Mouse (Mus musculus): ENCODE data around the gene Arl6ip4. TPM values are rescaled to one million over a fixed set of nuclear protein-coding genes. Genes with fewer than 3 reads are reported as not detected.

Gene Arl6ip4
- polyA plus RNA-seq, 1 experiment = 32.3 TPM

DNA sequence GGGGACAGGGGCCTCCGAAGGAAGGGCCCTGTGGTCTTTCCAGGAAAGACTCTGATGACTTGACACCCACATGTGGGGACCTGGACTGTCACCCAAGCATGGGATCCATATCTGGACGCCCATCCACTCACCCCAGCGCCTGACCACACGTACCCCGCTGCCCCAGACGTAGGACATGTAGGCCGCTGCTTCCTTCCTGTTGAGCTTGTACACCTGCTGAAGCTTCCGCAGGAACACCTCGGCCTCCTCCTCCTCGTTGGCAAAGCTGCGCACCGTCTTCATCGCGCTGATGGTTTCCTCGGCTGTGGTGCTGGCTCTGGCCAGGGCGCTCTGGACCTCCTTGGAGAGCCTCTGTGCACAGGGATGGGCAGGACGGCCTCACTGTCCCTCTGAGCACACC is 36.0 kb upstream of the Arl6ip4 start:
- WGBS = 85% methylated on average over 17 of the region's 17 CpGs
- DNase-seq = no peak
- TF ChIP-seq CTCF (IDR thresholded peaks at IDR 0.05; ENCODE audit: insufficient read depth, low read length) = no peak
- TF ChIP-seq POLR2A (IDR thresholded peaks at IDR 0.05; ENCODE audit: borderline replicate concordance, extremely low read depth, low read depth, low read length) = no peak
- H3K4me1 ChIP-seq (ENCODE audit: control insufficient read depth, insufficient read depth, low read length) = 0 out of 2 replicates have a peak, but pooled peaks cover 2% of the 10 kb centered on the region
- H3K4me3 ChIP-seq (replicated peaks; ENCODE audit: extremely low read depth, low read depth, low read length) = no peak overlapping the region

DNA sequence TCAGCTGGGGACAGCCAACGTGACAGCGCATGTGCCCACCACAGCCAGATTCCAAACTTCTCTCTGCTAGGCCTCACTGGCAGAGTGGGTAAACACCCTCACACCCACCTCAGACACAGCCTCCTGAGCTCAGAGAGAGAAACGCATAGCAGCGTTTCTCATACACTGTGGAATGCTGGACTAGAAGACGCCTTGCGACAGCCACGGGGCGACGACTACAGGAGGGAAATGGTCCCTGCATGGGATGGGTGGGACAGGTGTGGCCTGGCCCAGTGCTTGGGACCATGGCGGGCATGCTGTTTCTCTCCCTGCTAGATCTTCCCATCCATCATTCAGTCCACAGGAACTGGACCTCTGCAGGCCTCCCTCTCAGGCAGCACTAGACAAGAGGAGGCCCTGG is 33.4 kb upstream of the Arl6ip4 start:
- TF ChIP-seq CTCF (IDR thresholded peaks at IDR 0.05; ENCODE audit: insufficient read depth, low read length) (no peak), POLR2A (IDR thresholded peaks at IDR 0.05; ENCODE audit: borderline replicate concordance, extremely low read depth, low read depth, low read length) (no peak)

DNA sequence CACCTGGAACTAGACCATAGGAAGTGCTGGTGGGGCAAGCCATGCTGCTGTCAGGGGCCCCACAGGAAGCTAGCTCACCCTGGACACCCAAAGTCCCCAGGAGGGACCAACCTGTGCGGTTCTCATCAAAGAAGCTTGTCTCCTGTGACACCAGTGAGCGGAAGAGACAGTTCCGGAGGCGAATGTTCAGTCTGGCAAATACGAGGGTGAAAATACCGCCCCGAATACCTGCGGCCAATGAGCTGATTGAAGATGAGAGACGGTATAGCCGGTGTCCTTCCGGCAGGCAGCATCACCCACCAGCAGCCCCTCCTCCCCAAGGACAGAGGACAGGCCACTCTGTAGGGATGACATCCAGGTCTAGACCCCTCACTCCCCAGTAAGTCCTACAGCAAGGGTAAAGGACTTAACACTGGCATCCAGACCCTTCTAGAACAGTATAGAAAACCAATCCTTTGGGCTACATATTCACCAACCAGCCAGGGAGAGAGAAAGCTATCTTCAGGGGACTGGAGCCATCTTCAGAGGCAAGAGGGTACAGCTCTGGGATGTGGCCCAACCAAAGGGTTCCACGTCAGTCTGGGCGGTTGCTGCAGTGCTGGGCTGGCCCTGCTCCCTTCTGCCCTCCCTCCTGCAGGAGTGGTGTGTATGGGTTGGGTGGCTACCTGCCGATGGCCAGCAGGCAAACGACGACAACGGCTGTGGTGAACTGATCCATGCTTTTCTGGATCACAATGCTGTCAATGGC is 32.8 kb upstream of the Arl6ip4 start:
- no peak overlapping the region for H3K4me3 ChIP-seq (replicated peaks; ENCODE audit: extremely low read depth, low read depth, low read length)
- H3K4me1 ChIP-seq (ENCODE audit: control insufficient read depth, insufficient read depth, low read length) = no peaks in the 10 kb centered on the region
- 91% methylated on average over 17 of the region's 17 CpGs for WGBS

More for the DNA sequence above, 33.4 kb upstream of the Arl6ip4 start:
- H3K4me1 ChIP-seq (ENCODE audit: control insufficient read depth, insufficient read depth, low read length) = no peaks in the 10 kb centered on the region
- H3K4me3 ChIP-seq (replicated peaks; ENCODE audit: extremely low read depth, low read depth, low read length) = no peak overlapping the region
- WGBS = 75% methylated on average over 10 of the region's 10 CpGs
- DNase-seq = no peak

DNA sequence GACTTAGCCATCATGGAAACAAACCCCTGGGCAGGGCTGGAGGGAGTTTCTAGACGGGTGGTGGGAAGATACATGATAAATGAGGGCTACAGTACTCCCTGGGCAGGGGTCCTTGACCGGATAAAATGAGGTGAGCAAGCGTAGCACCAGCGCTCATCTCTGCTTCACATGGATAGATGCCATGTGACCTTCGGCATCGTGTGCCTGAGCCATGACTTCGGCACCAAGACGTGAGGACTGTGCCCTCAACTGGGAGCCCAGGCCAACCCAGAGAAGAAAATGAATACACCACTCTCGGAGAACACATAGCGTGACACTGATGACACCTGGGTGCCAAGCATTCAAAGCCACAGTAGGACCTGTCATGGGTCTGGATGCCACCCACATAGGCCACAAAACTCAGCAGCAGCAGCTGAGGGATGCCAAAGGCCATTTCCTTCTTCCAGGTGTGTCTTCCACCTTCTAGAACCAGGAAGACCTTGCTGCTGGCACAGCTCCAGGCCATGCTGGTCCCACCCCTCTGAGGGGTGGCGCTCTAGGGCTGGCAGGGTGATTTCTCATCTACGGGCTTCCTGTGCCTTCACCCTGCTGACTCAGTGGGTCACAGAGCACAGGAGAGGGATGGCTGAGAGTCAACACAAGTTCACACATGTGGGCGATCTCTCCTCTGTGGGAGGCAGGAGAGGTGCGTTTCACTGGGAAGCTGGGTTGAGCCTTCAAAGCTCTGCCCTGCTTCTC is 31.9 kb upstream of the Arl6ip4 start:
- TF ChIP-seq POLR2A (IDR thresholded peaks at IDR 0.05; ENCODE audit: borderline replicate concordance, extremely low read depth, low read depth, low read length) = no peak
- no peak for TF ChIP-seq CTCF (IDR thresholded peaks at IDR 0.05; ENCODE audit: insufficient read depth, low read length)
- H3K4me1 ChIP-seq (ENCODE audit: control insufficient read depth, insufficient read depth, low read length) = no peaks in the 10 kb centered on the region
- WGBS = 82% methylated on average over 14 of the region's 14 CpGs
- no peak overlapping the region for H3K4me3 ChIP-seq (replicated peaks; ENCODE audit: extremely low read depth, low read depth, low read length)
- no peak for DNase-seq

More for the DNA sequence above, 32.8 kb upstream of the Arl6ip4 start:
- no peak for DNase-seq
- TF ChIP-seq CTCF (IDR thresholded peaks at IDR 0.05; ENCODE audit: insufficient read depth, low read length) = no peak
- no peak for TF ChIP-seq POLR2A (IDR thresholded peaks at IDR 0.05; ENCODE audit: borderline replicate concordance, extremely low read depth, low read depth, low read length)

DNA sequence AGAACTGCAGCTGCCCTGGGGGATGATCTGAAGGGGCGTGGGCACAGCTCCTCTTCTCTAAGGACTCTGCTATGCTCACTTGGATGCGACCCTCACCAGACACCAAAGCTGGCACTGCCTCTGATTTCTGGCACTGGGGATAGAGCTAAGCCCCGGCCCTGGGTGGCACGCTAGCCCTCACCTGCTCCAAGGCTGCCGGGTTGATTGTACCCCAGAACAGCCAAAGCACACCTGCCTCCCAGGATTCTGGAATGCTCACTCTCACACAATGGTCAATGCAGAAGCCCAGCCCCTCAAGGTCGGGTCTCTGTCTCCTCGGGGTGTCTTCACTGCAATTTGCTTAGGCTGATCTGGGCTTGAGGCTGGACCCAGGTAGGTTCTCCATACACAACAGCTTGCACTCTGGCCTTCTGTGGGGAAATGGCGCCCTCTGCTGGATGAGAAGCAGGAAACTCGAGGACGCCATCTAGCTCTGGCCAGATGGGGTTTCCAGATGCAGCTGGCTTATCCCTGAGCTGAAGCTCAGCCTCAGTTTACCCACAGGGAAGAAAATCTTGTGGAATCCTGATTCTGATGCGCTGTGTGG is 31.2 kb upstream of the Arl6ip4 start:
- DNase-seq = peak; percentile 84
- peak; percentile 99 for TF ChIP-seq CTCF (IDR thresholded peaks at IDR 0.05; ENCODE audit: insufficient read depth, low read length)
- TF ChIP-seq POLR2A (IDR thresholded peaks at IDR 0.05; ENCODE audit: borderline replicate concordance, extremely low read depth, low read depth, low read length) = no peak
- H3K4me1 ChIP-seq (ENCODE audit: control insufficient read depth, insufficient read depth, low read length) = no peaks in the 10 kb centered on the region
- H3K4me3 ChIP-seq (replicated peaks; ENCODE audit: extremely low read depth, low read depth, low read length) = no peak overlapping the region
- WGBS = 40% methylated on average over 11 of the region's 11 CpGs

DNA sequence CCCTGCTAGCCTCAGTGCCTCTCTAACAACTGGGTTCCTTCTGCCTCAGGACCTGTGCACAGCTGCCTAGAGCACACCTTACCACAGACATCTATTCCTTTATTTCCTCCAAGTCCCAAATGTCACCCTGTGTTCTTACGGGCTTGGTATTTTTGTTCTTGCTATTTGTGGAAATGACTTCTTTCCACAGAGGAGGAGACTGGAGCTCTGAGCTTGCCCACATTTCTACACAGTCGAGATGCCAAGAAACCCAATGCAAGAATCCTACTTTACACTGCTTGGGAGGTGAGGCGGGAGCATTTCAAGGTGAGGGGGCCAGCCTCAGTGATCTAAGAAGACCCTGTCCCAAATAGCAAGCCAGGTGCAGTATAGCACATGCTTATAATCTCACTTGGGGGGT is 30.4 kb upstream of the Arl6ip4 start:
- 83% methylated on average over 3 of the region's 3 CpGs for WGBS
- no peak for DNase-seq
- Histone ChIP-seq H3K4me3 (replicated peaks; ENCODE audit: extremely low read depth, low read depth, low read length) (no peak overlapping the region), H3K4me1 (ENCODE audit: control insufficient read depth, insufficient read depth, low read length) (no peaks in the 10 kb centered on the region)
- no peak for TF ChIP-seq POLR2A (IDR thresholded peaks at IDR 0.05; ENCODE audit: borderline replicate concordance, extremely low read depth, low read depth, low read length)
- TF ChIP-seq CTCF (IDR thresholded peaks at IDR 0.05; ENCODE audit: insufficient read depth, low read length) = no peak

DNA sequence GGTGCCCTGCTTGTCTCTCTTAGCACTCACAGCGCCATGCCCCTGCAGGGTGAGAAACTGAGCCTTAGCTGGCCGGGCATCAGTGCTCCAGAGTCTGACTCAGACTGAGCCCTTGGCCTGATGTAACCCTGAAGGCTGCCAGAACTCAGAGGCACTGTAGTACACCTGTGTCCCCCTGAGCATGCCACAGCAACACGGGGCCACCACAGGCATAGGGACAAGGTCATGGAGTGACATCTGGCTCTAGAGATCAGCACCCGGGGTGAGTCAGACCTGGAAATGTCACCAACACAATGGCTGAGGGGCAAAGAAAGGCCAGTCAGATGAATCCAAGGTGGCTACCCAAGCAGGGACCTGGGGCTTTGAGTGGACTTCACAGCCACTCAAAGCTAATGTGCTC is 29.0 kb upstream of the Arl6ip4 start:
- 81% methylated on average over 4 of the region's 4 CpGs for WGBS
- no peak for TF ChIP-seq POLR2A (IDR thresholded peaks at IDR 0.05; ENCODE audit: borderline replicate concordance, extremely low read depth, low read depth, low read length)
- TF ChIP-seq CTCF (IDR thresholded peaks at IDR 0.05; ENCODE audit: insufficient read depth, low read length) = no peak
- Histone ChIP-seq H3K4me3 (replicated peaks; ENCODE audit: extremely low read depth, low read depth, low read length) (no peak overlapping the region), H3K4me1 (ENCODE audit: control insufficient read depth, insufficient read depth, low read length) (no peaks in the 10 kb centered on the region)
- no peak for DNase-seq

DNA sequence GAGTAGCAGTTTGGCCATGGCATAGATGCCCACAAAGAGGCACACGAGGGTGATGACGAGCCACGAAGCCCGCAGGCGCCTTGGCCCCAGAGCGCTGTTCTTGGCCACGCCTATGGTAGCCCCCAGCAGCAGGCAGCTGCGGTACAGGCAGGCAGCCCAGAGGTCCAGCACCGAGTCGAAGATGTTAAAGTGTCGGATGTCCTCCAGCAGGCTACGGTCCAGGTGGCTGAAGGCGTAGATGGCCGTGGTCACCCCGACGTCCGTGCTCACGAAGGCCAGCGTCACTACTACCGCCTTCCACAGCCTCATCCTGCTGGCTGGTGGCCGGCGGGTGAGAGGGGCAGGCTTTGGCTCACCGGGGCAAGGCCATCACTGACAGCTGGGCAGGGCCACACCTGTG is 26.0 kb upstream of the Arl6ip4 start:
- WGBS = 90% methylated on average over 23 of the region's 23 CpGs
- Histone ChIP-seq H3K4me1 (ENCODE audit: control insufficient read depth, insufficient read depth, low read length) (peaks cover under 1% of the 10 kb centered on the region), H3K4me3 (replicated peaks; ENCODE audit: extremely low read depth, low read depth, low read length) (no peak overlapping the region)
- no peak for TF ChIP-seq POLR2A (IDR thresholded peaks at IDR 0.05; ENCODE audit: borderline replicate concordance, extremely low read depth, low read depth, low read length)
- no peak for TF ChIP-seq CTCF (IDR thresholded peaks at IDR 0.05; ENCODE audit: insufficient read depth, low read length)
- no peak for DNase-seq

DNA sequence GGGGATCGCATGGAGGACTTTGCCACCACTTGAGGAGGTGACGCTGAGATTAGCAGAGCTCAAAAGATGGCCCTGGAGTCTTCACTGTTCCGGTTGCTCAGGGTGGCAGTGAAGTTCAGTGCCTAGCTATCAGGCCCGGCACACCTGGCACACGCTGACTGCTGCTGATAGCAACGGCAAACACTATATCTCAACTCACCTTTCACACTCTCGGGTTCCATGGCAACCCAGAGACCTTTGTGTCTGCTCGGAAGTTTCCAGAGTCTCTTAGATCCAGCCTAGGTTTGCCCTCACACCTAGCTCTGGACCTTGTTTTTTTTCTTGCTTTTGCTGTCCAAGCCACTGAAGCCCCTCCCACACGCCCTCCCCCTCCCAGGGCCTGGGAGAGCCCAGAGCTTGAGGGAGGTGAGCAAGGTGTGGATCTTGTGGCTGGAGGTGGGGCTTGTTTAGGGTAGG is 23.9 kb upstream of the Arl6ip4 start:
- Histone ChIP-seq H3K4me3 (replicated peaks; ENCODE audit: extremely low read depth, low read depth, low read length) (no peak overlapping the region), H3K4me1 (ENCODE audit: control insufficient read depth, insufficient read depth, low read length) (peaks cover 5% of the 10 kb centered on the region)
- WGBS = 54% methylated on average over 9 of the region's 9 CpGs
- TF ChIP-seq CTCF (IDR thresholded peaks at IDR 0.05; ENCODE audit: insufficient read depth, low read length) (no peak), POLR2A (IDR thresholded peaks at IDR 0.05; ENCODE audit: borderline replicate concordance, extremely low read depth, low read depth, low read length) (no peak)
- no peak for DNase-seq
